Mouse (Mus musculus) heart, postnatal 10 days (tissue): ENCODE data around the gene Traf3ip2. TPM values are rescaled to one million over a fixed set of nuclear protein-coding genes. Genes with fewer than 3 reads are reported as not detected.

Experiments used
- DNase-seq, 2 experiments: peaks; one replicate each; pipeline ENCODE4 v3.0.0; 2021
- intact Hi-C: fragments of 180-260 bp; cut with DNase I; formaldehyde crosslinking; loops from one replicate; pipeline ENCODE4 v1.15.1; 2025
- total RNA-seq, 2 experiments: library from RNA; stranded (reverse); gene quantifications; 2 replicates each; pipeline ENCODE4 v1.2.3; 2021

Gene Traf3ip2
- total RNA-seq, 2 experiments from 2014 or later = 6.4 to 9.3 TPM

DNA sequence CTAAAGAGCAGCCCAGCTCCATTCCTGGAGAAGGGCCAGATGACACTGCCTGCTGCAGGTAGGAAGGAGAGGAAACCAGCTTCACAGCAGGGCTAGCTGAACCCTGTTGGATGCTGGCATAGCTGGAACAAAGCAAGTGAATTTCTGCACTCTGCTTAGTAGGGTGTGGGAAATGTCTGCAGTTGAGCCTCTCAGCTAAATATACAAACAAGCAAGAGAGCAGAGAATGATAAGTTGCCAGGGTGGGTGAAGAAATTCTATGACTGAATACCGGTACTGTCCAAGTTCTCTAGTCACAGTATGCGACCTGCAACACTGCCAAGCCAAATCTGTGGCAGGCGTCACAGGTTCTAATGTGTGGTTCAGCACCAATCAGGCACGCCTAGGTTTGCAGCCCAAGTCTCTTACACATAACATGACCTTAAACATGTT lies 52.4 kb downstream of the Traf3ip2 start:
- DNase-seq = peak in 1 of 2 experiments; percentile 33

GRCm38 (mm10) chr10:39666027-39666426 lies 53.3 kb downstream of the Traf3ip2 start:
- intact Hi-C loops = no loop called here
- DNase-seq = no peak

More for the DNA sequence above, 52.4 kb downstream of the Traf3ip2 start:
- intact Hi-C loops = no loop called here

DNA sequence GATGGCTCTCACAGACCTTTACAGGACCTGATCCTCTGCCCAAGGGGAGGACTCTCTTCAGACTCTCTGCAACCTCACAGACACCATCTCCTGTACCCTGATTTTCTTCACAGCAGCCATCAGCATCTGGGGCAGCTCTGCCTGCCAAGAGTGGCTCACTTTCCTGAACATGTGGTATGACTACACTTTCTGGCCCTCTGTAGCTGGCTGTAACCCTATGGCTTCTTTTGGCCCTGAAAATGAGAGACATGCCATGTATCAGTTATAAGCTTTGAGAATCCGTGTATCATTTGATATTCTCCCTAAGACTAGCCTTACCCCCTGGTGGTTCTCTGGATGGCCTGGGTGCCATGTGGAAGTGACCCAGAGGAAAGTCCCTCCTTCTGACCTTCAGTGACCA lies 58.7 kb downstream of the Traf3ip2 start:
- intact Hi-C loops = no loop called here

DNA sequence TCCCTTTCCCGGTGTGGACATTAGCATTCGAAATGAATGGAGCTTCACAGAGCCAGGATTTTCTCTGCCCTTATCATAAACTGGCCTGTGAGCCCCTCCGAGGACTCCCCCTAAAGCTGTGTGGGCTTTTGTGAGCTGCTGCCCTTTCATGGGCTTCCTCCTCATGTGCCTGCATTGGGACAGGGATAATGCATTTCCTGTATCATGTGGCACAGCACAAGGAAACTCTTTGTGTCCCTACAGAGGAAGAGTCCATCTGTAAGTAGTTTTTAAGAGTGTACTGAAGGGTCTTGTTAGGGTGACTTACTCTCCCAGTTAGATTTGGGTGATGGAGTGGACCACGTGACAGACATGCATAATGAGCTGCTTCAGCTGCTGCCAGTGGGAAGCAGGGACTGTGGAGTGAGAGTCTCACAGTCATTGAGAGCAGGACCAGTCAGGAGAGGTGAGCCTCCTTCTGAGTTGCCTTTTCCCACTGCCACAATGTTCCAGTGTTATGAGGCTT lies 59.9 kb downstream of the Traf3ip2 start:
- intact Hi-C loops = no loop called here
- no peak for DNase-seq

More for the DNA sequence above, 58.7 kb downstream of the Traf3ip2 start:
- no peak for DNase-seq

GRCm38 (mm10) chr10:39674106-39674505 lies 61.4 kb downstream of the Traf3ip2 start:
- DNase-seq = no peak
- intact Hi-C loops = no loop called here

DNA sequence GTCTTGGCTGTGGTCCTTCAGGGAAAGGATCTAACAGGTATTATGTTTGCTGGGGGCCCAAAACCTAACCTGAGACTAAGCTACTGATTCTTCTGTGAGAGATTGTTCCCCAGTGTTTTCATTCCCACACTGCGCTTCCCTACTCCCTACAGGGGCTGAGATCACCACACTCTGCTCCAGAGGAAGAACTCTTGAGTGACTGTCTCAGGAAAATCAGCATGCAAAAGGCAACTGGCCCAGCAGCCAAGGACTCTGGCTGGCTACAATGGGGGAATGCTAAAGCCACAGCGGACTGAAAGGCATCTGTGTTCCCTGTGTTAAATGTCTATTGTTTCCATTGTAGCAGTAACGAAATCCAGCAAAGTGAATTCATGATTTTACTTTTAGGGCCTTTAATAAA lies 62.0 kb downstream of the Traf3ip2 start:
- intact Hi-C loops = no loop called here
- DNase-seq = no peak

- intact Hi-C loops = no loop called here
- no peak for DNase-seq
Observed at GRCm38 (mm10) chr10:39678199-39678791, 65.6 kb downstream of the Traf3ip2 start.

GRCm38 (mm10) chr10:39681014-39681413 lies 68.3 kb downstream of the Traf3ip2 start:
- no peak for DNase-seq
- intact Hi-C loops = no loop called here

- intact Hi-C loops = no loop called here
- DNase-seq = no peak
Observed at GRCm38 (mm10) chr10:39682556-39682955, 69.8 kb downstream of the Traf3ip2 start.

DNA sequence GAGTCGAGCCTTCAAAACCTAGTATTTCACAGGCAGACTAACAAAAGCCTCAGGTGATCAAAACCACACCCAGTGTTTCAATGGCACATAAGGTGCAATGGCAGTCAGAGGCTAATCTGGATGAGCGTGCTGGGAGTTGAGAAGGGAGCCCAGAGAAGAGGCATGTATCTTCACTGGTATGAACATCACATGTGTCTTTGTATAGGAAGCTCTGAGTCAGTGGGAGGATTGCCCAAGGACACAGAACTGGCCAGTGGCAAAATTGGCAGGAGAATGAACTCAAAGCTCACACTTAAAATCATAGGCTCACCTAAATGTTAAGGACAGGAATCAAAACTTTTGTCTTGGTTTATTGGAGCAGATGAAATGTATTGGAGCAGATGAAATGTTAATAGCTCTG lies 70.7 kb downstream of the Traf3ip2 start:
- no peak for DNase-seq
- intact Hi-C loops = no loop called here

GRCm38 (mm10) chr10:39686811-39687210 lies 74.1 kb downstream of the Traf3ip2 start:
- no peak for DNase-seq
- intact Hi-C loops = no loop called here

DNA sequence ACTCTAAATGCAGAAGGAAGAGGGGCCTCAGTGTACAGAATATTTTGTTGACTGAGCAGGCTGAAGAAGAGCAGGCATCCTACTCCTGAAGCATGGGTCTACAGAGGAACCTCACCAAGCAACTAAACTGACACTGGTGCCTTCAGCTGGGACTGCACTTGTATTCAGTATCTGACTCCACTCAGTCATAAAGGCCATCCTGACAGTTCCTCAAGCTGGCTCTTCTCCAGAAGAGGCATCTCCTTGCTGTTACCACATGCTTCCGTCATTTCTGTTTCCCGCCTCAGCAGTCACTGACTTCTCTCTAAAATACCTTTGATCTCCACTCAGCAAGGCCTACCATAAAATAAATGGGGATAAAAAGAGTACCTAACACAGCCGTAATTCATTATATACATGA lies 75.1 kb downstream of the Traf3ip2 start:
- intact Hi-C loops = no loop called here
- DNase-seq = no peak

DNA sequence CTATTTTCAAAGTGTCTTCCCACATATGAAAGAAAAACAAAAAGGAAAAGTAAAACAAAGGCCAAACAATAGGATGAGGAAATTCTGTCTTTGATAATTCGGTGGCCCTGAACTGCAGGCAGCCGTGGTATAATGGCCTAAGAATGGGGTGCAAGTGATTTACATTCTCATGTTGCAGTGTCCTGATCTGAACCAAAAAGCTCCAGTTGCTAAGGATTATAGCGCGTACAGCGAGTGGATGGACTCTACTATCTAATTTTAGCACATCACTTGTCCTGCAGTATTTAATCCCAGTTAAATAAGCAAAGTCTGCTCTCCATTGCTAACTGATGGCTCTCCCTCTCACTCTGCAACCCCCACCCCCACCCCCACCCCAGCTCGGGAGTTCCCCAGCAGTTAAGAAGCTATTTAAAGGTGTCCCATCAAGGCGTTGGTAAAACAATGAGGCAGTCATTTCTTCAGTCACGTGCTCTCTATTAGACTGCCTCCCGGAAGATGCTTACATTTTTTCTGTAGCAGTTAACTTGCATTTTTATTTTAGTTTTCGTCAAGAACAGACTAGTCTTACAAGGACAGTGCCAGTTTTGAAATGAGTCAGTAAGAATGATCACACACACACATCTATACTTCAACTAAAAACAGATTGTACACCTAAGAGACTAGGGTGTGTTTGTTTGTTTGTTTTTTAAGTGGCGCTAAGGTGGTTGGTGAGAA lies 78.8 kb downstream of the Traf3ip2 start:
- DNase-seq = no peak
- intact Hi-C loops = no loop called here

DNA sequence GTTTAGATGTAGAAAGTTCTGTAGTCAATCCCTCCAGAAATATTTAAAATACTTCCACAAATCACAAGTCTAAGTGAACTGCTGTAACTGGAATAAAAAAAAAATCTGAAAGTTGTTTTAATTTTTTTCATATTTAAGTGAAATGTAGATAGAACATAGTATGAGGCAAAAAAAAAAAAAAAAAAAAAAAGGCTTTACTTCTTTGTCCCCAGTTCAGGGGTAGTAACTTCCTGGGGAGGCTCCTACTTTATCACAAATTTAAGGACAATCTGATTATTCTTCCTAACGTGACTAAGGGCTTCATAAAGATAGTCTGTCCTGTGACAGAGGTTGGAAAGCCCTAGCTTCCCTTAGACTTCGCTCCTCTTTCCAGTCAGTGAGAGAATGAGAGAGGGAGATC lies 79.4 kb downstream of the Traf3ip2 start:
- intact Hi-C loops = no loop called here
- no peak for DNase-seq

Other genes with a start within 250 kb of the Traf3ip2 start
- gene Fyn, start 244.1 kb upstream of the Traf3ip2 start, total RNA-seq = 10 to 100 TPM; 52.2 to 55.5 TPM
- gene Rev3l, start 119.2 kb downstream of the Traf3ip2 start, total RNA-seq = 10 to 100 TPM; 23.1 to 30.5 TPM